Mouse (Mus musculus) ES-Bruce4 (cell line): ENCODE data around the gene Sorl1. TPM values are rescaled to one million over a fixed set of nuclear protein-coding genes. Genes with fewer than 3 reads are reported as not detected.

ENCODE experiments used
- H3K27ac ChIP-seq: 2 replicates; pipeline ENCODE4 v1.5.1; 2012; ENCODE audit warnings: low read length, inconsistent platforms; ENCODE audit not compliant: insufficient read depth
- H3K27me3 ChIP-seq: 2 replicates; pipeline ENCODE4 v1.6.1; 2012; ENCODE audit warnings: mild to moderate bottlenecking, low read length, inconsistent platforms; ENCODE audit not compliant: control insufficient read depth, poor library complexity, insufficient read depth, severe bottlenecking
- H3K36me3 ChIP-seq: 2 replicates; pipeline ENCODE4 v1.6.1; 2012; ENCODE audit warnings: inconsistent platforms, mild to moderate bottlenecking, low read length, moderate library complexity; ENCODE audit not compliant: control insufficient read depth, poor library complexity, insufficient read depth, severe bottlenecking
- H3K4me1 ChIP-seq: one replicate; pipeline ENCODE4 v1.8.1; 2011; ENCODE audit warnings: low read length; ENCODE audit not compliant: control insufficient read depth, insufficient read depth
- H3K4me3 ChIP-seq: 2 replicates; pipeline ENCODE4 v1.5.1; 2011; ENCODE audit warnings: low read depth, mild to moderate bottlenecking, low read length
- H3K9ac ChIP-seq: 2 replicates; pipeline ENCODE4 v1.6.1; 2012; ENCODE audit warnings: low read depth, mild to moderate bottlenecking, inconsistent platforms; ENCODE audit not compliant: poor library complexity, severe bottlenecking
- H3K9me3 ChIP-seq: replicated peaks from 2 replicates; pipeline ENCODE4 v1.6.1; 2012; ENCODE audit warnings: mild to moderate bottlenecking, low read length, inconsistent platforms; ENCODE audit not compliant: control insufficient read depth, poor library complexity, insufficient read depth, severe bottlenecking
- CTCF ChIP-seq: IDR thresholded peaks from one replicate; pipeline ENCODE4 v1.8.1; 2011; ENCODE audit warnings: low read depth, low read length
- EP300 ChIP-seq: IDR thresholded peaks from 2 replicates; pipeline ENCODE4 v1.6.1; 2011; ENCODE audit warnings: low read depth, low read length; ENCODE audit not compliant: insufficient read depth
- POLR2A ChIP-seq: IDR thresholded peaks from one replicate; pipeline ENCODE4 v1.8.1; 2011; ENCODE audit warnings: low read length; ENCODE audit not compliant: insufficient read depth
- polyA plus RNA-seq: library from polyadenylated mRNA; stranded (reverse); fragments of >200 nt; gene quantifications from 2 replicates; pipeline ENCODE4 v1.2.4, GENCODE M21; 2011; ENCODE audit warnings: low read depth; ENCODE audit not compliant: missing spikeins, insufficient read depth, insufficient read length

Sorl1 gene
- polyA plus RNA-seq, 1 experiment: 17.6 TPM

DNA sequence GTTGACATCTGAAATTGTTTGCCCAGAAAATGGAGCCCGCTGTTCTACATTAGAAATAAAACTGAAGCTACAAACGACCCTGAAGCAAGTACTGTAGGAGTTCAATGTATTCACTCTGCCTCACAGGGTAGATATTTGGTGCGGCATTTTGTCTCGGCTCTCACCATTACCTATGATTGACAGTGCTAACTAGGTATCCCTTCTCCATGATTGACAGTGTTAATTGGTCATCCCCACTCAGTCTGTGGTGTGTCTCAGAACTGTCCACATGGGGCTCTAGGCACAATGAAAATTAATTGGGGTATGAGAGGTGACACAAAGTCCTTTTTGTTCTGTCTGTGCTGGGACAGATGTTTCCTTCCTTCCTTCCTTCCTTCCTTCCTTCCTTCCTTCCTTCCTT lies 23.9 kb upstream of the Sorl1 start:
- no peak for TF ChIP-seq POLR2A
- TF ChIP-seq CTCF: no peak
- TF ChIP-seq EP300: no peak

DNA sequence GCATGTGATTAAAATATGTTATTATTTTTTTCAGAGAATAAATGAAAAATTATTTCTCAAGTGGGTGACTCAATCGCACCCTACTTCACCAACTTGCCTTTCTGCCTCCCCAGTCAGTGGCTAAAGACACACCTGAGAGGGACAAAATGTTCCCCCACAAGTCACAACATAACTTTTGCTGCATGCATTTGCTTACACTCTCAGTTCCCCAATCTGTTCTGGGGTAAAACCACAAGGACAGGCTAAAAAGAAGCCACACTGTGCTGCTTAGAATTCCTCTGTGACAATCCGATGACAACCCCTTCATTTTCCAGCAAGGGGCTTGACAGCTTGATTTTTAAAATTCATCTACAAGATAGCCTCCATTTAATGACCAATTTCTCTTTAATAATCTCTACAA lies 22.4 kb upstream of the Sorl1 start:
- H3K9ac ChIP-seq: no peak overlapping the region
- no peak overlapping the region for H3K4me3 ChIP-seq
- no peak for TF ChIP-seq CTCF
- no peak for TF ChIP-seq EP300
- no peak for TF ChIP-seq POLR2A
- no peak overlapping the region for H3K27ac ChIP-seq
- no peaks in the 10 kb centered on the region for H3K36me3 ChIP-seq
- H3K9me3 ChIP-seq: no peaks in the 10 kb centered on the region
- H3K4me1 ChIP-seq: no peaks in the 10 kb centered on the region
- H3K27me3 ChIP-seq: no peaks in the 10 kb centered on the region

More for the DNA sequence above, 23.9 kb upstream of the Sorl1 start:
- H3K4me3 ChIP-seq: no peak overlapping the region
- H3K27ac ChIP-seq: no peak overlapping the region
- H3K9ac ChIP-seq: no peak overlapping the region
- no peaks in the 10 kb centered on the region for H3K27me3 ChIP-seq
- no peaks in the 10 kb centered on the region for H3K4me1 ChIP-seq
- H3K9me3 ChIP-seq: no peaks in the 10 kb centered on the region
- H3K36me3 ChIP-seq: no peaks in the 10 kb centered on the region

DNA sequence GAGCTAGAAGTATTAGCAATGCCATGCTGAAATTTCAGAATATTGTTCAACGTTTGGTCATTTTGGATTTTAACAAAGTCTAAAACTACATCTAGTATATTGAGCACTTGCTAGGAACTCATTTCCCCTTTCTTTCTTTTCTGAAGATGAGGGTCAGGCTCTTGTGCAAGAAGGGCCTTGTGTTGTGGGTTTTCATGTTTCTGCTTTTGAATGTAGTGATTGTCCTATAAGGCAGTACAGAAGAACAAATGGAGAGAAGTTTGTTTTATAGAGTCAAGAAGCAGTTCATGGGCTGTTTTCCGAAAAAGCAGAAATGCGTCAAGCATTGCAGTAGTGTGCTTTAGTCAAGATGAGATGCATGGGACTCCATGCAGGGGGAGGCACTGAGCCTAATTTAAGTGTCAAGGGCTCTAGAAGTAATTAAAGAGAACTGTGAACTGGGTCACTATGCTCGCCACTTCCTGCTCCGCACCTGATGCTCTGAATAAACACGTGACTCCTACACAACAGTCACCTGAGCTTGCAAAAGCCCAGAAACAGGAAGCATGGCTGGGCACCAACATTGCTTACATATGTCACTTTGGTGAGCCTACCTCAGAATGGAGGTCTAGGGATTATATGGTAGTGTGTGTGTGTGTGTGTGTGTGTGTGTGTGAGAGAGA lies 17.6 kb upstream of the Sorl1 start:
- Histone ChIP-seq H3K4me1 (no peaks in the 10 kb centered on the region), H3K36me3 (no peaks in the 10 kb centered on the region), H3K9ac (no peak overlapping the region), H3K27ac (no peak overlapping the region), H3K27me3 (no peaks in the 10 kb centered on the region), H3K4me3 (no peak overlapping the region), H3K9me3 (no peaks in the 10 kb centered on the region)
- no peak for TF ChIP-seq EP300
- TF ChIP-seq CTCF: no peak
- TF ChIP-seq POLR2A: no peak

DNA sequence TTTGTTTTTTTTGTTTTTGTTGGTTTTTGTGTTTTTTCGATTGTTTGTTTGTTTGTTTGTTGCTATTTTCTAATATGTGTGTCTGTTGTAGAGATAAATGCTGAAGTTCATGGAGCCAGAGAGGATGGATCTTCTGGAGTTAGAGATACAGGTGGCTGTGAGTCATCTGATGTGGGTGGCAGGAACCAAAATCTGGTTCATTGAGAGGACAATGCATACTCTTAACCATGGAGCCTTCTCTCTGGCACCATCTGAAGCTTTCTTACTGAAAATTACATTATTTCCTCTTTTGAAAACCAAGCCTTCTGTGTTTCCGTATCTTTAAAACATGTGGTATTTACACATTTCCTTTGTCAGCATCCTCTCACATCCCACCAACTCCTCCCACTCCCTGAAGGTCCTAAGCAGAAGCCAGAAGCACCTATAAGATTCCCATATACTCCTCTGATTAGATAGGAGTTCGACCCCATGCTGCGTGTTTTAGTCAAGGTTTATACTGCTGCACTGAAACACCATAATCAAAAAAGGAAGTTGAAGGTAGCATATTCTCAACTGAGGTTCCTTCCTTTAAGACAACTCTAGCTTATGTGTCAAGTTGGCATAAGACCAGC lies 14.3 kb upstream of the Sorl1 start:
- H3K27ac ChIP-seq: no peak overlapping the region
- H3K9me3 ChIP-seq: no peaks in the 10 kb centered on the region
- no peak for TF ChIP-seq EP300
- TF ChIP-seq CTCF: no peak
- TF ChIP-seq POLR2A: no peak
- H3K36me3 ChIP-seq: no peaks in the 10 kb centered on the region
- no peaks in the 10 kb centered on the region for H3K4me1 ChIP-seq
- no peaks in the 10 kb centered on the region for H3K27me3 ChIP-seq
- no peak overlapping the region for H3K4me3 ChIP-seq
- H3K9ac ChIP-seq: no peak overlapping the region

DNA sequence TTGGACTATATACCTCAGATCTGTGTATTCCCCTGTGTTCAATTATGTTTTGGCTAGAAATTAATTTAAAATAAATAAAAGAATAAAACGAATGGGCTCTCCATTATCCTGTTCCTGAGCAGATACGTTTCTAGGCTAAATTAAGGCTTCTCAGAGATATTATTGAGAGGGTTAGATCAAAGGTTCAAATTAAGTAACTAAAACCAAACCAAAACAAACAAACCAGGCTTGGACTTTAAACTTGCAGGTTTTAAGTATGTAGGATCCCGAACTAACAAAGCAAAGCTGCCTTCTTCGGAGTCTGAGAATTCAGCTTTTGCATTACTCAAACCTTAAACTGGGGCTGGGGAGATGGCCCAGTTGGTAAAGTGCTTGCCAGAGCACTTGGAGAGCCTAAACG lies 13.5 kb upstream of the Sorl1 start:
- H3K4me1 ChIP-seq: no peaks in the 10 kb centered on the region
- H3K4me3 ChIP-seq: no peak overlapping the region
- H3K27me3 ChIP-seq: no peaks in the 10 kb centered on the region
- no peaks in the 10 kb centered on the region for H3K36me3 ChIP-seq
- no peak overlapping the region for H3K9ac ChIP-seq
- H3K27ac ChIP-seq: no peak overlapping the region
- TF ChIP-seq POLR2A (no peak), EP300 (no peak), CTCF (no peak)
- no peaks in the 10 kb centered on the region for H3K9me3 ChIP-seq

DNA sequence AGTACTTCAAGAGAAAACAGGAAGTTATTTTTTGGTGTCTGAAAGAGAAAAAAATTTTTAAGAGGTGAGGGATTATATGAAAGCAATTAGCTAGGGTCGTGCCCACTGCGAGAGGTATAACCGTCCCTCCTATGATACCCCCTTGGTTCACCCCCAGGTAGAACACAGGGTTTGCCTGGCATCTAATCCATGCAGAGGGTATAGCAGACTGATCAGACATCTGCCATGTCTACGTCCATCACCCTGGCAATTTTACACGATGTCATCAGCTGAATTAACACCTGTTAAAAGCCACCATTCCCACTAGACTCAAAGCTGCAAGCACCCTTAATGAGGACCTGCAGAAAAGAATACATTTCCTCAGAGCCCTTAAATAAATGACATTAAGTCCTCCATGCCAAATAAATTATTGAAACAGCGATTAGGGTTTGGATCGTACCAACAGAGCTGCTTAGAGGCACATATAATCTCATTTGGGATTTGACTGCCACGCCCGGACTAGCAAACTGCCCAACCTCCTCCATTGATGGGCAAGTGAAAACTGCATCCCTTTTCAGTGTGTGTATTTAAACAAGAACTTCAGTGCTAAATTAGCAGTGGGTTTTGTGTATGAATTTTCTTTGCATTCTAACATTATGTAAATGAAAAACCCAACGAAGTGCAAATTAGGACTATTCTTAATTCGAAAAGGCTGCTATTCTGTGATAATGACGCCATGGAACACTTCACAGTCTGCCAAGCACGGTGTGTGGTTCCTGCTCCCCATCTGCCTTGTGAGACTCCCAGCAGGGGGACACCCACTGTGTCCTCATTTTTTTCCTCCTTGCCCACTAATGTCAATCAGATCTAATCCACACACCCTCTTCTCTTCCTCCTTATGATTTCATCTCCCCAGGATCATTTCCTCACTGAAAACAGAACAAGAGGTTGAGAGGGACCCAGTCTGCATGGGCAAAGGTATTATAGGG lies 7.0 kb upstream of the Sorl1 start:
- no peak overlapping the region for H3K27ac ChIP-seq
- no peaks in the 10 kb centered on the region for H3K9me3 ChIP-seq
- TF ChIP-seq POLR2A (no peak), CTCF (no peak), EP300 (no peak)
- no peaks in the 10 kb centered on the region for H3K36me3 ChIP-seq
- H3K4me3 ChIP-seq: no peak overlapping the region
- H3K4me1 ChIP-seq: peaks cover 5% of the 10 kb centered on the region
- H3K9ac ChIP-seq: no peak overlapping the region
- H3K27me3 ChIP-seq: no peaks in the 10 kb centered on the region
